Mouse (Mus musculus): Measurements from ENCODE around the gene Xrra1. TPM values are rescaled to one million over a fixed set of nuclear protein-coding genes. Genes with fewer than 3 reads are reported as not detected.
A peak's percentile ranks its signal among the peaks of the same experiment; 100 is the strongest.

Gene Xrra1
- polyA plus RNA-seq, 1 experiment: not detected

DNA sequence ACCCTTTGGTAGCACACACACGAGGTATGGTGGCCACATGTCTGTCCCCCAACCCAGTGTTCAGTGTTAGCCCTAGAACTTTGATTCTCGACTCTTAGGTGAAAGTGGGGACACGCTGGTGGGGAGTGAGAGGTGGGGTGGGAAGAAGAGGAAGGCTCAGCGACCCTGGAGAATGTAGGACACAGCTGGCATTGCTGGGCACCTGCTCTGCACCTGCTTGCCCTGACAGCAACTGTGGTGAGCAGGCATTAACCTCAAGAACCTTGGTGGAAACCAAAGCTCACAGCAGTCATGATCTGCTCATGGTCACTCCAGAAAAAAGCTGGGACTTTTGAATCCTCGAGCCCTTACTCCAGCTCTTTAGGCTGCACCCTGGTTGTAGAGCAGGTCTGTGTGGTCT lies 52.1 kb downstream of the Xrra1 start:
- Histone ChIP-seq H3K4me3 (ENCODE audit: low read depth, low read length) (no peak overlapping the region), H3K27ac (ENCODE audit: insufficient read depth, low read depth, low read length) (no peak overlapping the region), H3K36me3 (ENCODE audit: control insufficient read depth, insufficient read depth, low read length) (no peaks in the 10 kb centered on the region), H3K4me1 (ENCODE audit: control insufficient read depth, insufficient read depth, insufficient read length, low read length) (no peaks in the 10 kb centered on the region), H3K27me3 (ENCODE audit: control insufficient read depth, insufficient read depth, low read length) (no peaks in the 10 kb centered on the region)
- 77% methylated on average over 5 of the region's 5 CpGs for WGBS
- TF ChIP-seq POLR2A (IDR thresholded peaks at IDR 0.05; ENCODE audit: low read depth, low read length) (no peak), CTCF (IDR thresholded peaks at IDR 0.05; ENCODE audit: extremely low read depth, insufficient read length, insufficient replicate concordance, low read depth, low read length) (no peak)

DNA sequence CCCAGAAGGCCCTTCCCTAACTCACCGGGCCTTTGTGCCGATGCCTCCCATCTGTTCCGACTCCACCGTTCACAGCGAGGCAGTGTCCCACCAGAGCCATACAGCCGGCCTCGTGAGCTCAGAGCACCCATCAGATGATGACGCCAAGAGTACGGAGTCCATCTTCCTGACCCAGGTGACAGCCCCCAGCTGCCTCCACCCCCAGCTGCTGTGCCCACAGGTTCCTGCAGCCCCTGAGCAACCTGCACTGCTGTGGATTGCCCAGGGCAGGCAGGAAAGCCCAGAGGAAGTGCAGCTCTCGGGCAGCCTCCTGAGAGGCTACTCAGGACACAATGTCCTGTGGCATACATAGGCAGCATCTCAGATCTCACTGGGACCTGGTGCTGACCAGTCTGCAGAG lies 55.4 kb downstream of the Xrra1 start:
- Histone ChIP-seq H3K36me3 (ENCODE audit: control insufficient read depth, insufficient read depth, low read length) (no peaks in the 10 kb centered on the region), H3K4me3 (ENCODE audit: low read depth, low read length) (no peak overlapping the region), H3K27ac (ENCODE audit: insufficient read depth, low read depth, low read length) (no peak overlapping the region), H3K27me3 (ENCODE audit: control insufficient read depth, insufficient read depth, low read length) (no peaks in the 10 kb centered on the region), H3K4me1 (ENCODE audit: control insufficient read depth, insufficient read depth, insufficient read length, low read length) (peaks cover 9% of the 10 kb centered on the region; the same call in 1 of the 2 replicates)
- no peak for TF ChIP-seq POLR2A (IDR thresholded peaks at IDR 0.05; ENCODE audit: low read depth, low read length)
- TF ChIP-seq CTCF (IDR thresholded peaks at IDR 0.05; ENCODE audit: extremely low read depth, insufficient read length, insufficient replicate concordance, low read depth, low read length): no peak
- WGBS: 73% methylated on average over 10 of the region's 10 CpGs

DNA sequence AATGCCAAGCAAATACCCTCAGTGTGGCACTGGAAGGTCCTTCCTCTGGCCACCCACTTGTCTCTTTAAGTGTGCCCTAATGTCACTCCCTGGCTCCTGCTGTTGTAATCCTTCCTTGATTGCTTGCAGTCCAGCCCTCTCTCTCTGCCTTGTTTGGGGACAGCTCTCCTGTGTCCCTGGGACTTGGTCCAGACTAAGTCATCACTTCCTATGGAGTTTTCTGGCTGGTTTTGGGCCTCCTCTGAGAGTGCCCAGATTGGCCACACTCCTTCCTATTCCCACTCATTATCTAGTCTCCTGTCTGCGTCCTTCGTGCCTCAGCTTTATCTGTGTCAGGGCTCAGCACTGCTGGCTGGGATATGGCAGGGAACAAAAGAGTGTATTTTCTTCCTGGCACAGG lies 56.6 kb downstream of the Xrra1 start:
- Histone ChIP-seq H3K27me3 (ENCODE audit: control insufficient read depth, insufficient read depth, low read length) (no peaks in the 10 kb centered on the region), H3K27ac (ENCODE audit: insufficient read depth, low read depth, low read length) (no peak overlapping the region), H3K4me1 (ENCODE audit: control insufficient read depth, insufficient read depth, insufficient read length, low read length) (peaks cover 9% of the 10 kb centered on the region; the same call in 1 of the 2 replicates), H3K36me3 (ENCODE audit: control insufficient read depth, insufficient read depth, low read length) (no peaks in the 10 kb centered on the region), H3K4me3 (ENCODE audit: low read depth, low read length) (no peak overlapping the region)
- TF ChIP-seq CTCF (IDR thresholded peaks at IDR 0.05; ENCODE audit: extremely low read depth, insufficient read length, insufficient replicate concordance, low read depth, low read length): no peak
- no peak for TF ChIP-seq POLR2A (IDR thresholded peaks at IDR 0.05; ENCODE audit: low read depth, low read length)
- WGBS: 71% methylated on average over 2 of the region's 2 CpGs

DNA sequence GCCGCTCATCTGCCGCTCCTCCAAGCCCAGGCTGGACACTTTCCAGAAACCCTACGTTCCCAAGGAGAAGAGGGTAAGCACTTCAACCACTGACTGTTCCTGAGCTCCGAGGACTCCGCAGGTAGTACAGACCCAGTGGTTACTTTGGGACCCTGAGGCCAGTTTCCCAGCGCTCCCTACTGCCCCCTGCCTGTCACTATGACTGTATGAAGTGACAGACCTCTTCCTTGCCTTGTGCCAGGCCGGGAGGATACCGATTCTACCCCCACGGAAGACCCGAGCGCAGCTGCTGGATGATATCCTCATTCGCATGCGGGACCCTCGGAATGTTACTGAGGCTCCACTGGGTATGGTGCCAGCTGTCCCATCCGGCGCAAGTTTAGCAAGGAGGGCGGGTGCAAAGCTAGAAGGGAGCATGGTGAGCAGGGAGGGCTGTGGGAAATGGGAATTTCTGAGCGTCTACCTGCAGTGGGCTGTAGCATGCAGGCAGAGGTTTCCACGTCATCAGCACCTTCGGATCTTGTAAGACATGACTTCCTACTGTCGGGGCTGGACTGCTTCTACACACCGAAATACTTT lies 57.9 kb downstream of the Xrra1 start:
- TF ChIP-seq CTCF (IDR thresholded peaks at IDR 0.05; ENCODE audit: extremely low read depth, insufficient read length, insufficient replicate concordance, low read depth, low read length) (peak; percentile 53; the same call in 1 of the 2 replicates), POLR2A (IDR thresholded peaks at IDR 0.05; ENCODE audit: low read depth, low read length) (no peak)
- WGBS: 6% methylated on average over 22 of the region's 22 CpGs
- H3K27me3 ChIP-seq (ENCODE audit: control insufficient read depth, insufficient read depth, low read length): no peaks in the 10 kb centered on the region
- no peak overlapping the region for H3K27ac ChIP-seq (ENCODE audit: insufficient read depth, low read depth, low read length)
- peaks cover 9% of the 10 kb centered on the region; the same call in 1 of the 2 replicates for H3K4me1 ChIP-seq (ENCODE audit: control insufficient read depth, insufficient read depth, insufficient read length, low read length)
- peak overlapping the region; percentile 42 for H3K4me3 ChIP-seq (ENCODE audit: low read depth, low read length)
- no peaks in the 10 kb centered on the region for H3K36me3 ChIP-seq (ENCODE audit: control insufficient read depth, insufficient read depth, low read length)

DNA sequence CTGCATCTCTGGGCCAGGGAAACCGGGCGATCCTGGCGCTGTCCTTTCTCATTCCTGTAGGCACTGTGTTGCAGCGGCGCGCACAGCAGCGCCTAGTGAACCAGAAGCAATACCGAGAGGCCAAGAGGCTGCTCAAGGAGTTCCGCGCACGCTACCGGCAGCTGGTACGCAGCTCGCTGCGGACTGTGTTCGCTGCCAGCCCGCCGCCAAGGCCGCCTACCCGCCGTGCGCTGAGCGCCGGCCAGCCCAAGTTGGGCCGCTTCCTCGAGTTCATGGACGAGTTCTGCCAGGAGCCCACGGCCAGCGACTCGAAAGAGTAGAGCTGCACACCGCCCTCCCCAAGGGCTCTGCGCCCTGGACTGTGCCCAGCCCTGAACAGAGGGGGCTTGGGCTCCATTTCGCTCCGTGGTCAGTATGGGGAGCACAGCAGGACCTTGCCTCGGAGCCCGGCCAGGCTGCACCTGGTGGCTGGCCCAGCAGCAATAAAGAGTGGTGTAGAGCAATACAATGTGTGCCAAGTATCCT lies 58.5 kb downstream of the Xrra1 start:
- Histone ChIP-seq H3K27ac (ENCODE audit: insufficient read depth, low read depth, low read length) (no peak overlapping the region), H3K4me1 (ENCODE audit: control insufficient read depth, insufficient read depth, insufficient read length, low read length) (peaks cover 9% of the 10 kb centered on the region; the same call in 1 of the 2 replicates), H3K27me3 (ENCODE audit: control insufficient read depth, insufficient read depth, low read length) (no peaks in the 10 kb centered on the region), H3K36me3 (ENCODE audit: control insufficient read depth, insufficient read depth, low read length) (peaks cover under 1% of the 10 kb centered on the region; the same call in 1 of the 2 replicates), H3K4me3 (ENCODE audit: low read depth, low read length) (peak overlapping the region; percentile 42)
- TF ChIP-seq CTCF (IDR thresholded peaks at IDR 0.05; ENCODE audit: extremely low read depth, insufficient read length, insufficient replicate concordance, low read depth, low read length): no peak
- TF ChIP-seq POLR2A (IDR thresholded peaks at IDR 0.05; ENCODE audit: low read depth, low read length): no peak
- 1% methylated on average over 36 of the region's 36 CpGs for WGBS

DNA sequence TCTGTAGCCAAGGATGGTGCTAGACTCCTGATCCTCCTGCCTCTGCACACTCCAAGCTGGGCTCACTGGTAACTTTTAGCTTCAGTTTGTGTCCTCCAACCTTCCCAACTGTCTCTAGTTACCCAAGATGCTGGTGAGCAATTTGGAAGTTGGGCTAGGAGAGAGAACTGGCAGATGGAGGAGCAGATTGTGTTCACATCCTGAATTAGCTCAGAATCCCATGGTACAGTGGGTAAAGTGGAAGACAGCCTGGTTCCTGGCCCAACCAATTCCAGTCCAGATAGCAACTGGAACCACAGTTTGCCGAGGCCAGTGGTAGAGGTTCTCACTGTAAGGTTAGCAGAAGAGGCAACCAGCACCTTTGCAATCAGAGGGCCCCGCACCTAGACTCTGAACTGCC lies 60.2 kb downstream of the Xrra1 start:
- H3K4me1 ChIP-seq (ENCODE audit: control insufficient read depth, insufficient read depth, insufficient read length, low read length): peaks cover 9% of the 10 kb centered on the region; the same call in 1 of the 2 replicates
- H3K36me3 ChIP-seq (ENCODE audit: control insufficient read depth, insufficient read depth, low read length): peaks cover 10% of the 10 kb centered on the region
- 93% methylated on average over 2 of the region's 2 CpGs for WGBS
- H3K27me3 ChIP-seq (ENCODE audit: control insufficient read depth, insufficient read depth, low read length): no peaks in the 10 kb centered on the region
- no peak overlapping the region for H3K27ac ChIP-seq (ENCODE audit: insufficient read depth, low read depth, low read length)
- no peak for TF ChIP-seq CTCF (IDR thresholded peaks at IDR 0.05; ENCODE audit: extremely low read depth, insufficient read length, insufficient replicate concordance, low read depth, low read length)
- TF ChIP-seq POLR2A (IDR thresholded peaks at IDR 0.05; ENCODE audit: low read depth, low read length): no peak
- H3K4me3 ChIP-seq (ENCODE audit: low read depth, low read length): no peak overlapping the region

DNA sequence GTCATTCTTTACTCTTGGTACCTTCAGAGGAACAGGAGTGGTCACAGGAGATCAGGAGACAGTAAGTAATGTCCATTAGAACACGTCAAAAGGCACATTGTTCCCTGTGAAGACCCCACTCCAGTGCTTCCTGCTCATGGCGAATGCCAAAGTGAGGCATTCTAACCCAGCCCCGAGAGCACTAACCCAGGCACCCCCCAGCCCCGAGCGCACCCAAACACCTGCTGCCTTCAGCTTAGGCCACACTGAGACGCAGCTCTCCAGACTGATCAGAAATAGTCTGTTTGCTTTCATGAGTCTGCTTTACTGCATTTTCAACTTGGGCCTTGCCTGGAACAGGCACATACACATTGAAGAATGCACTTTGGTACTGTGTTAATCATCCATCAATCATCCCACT lies 61.1 kb downstream of the Xrra1 start:
- no peaks in the 10 kb centered on the region for H3K27me3 ChIP-seq (ENCODE audit: control insufficient read depth, insufficient read depth, low read length)
- H3K27ac ChIP-seq (ENCODE audit: insufficient read depth, low read depth, low read length): no peak overlapping the region
- H3K4me3 ChIP-seq (ENCODE audit: low read depth, low read length): no peak overlapping the region
- H3K36me3 ChIP-seq (ENCODE audit: control insufficient read depth, insufficient read depth, low read length): peaks cover 18% of the 10 kb centered on the region
- TF ChIP-seq CTCF (IDR thresholded peaks at IDR 0.05; ENCODE audit: extremely low read depth, insufficient read length, insufficient replicate concordance, low read depth, low read length): no peak
- TF ChIP-seq POLR2A (IDR thresholded peaks at IDR 0.05; ENCODE audit: low read depth, low read length): no peak
- H3K4me1 ChIP-seq (ENCODE audit: control insufficient read depth, insufficient read depth, insufficient read length, low read length): peaks cover 9% of the 10 kb centered on the region; the same call in 1 of the 2 replicates
- 94% methylated on average over 6 of the region's 6 CpGs for WGBS

Measured in small intestine, adult 2 months (tissue).